In the genomic region with DNA sequence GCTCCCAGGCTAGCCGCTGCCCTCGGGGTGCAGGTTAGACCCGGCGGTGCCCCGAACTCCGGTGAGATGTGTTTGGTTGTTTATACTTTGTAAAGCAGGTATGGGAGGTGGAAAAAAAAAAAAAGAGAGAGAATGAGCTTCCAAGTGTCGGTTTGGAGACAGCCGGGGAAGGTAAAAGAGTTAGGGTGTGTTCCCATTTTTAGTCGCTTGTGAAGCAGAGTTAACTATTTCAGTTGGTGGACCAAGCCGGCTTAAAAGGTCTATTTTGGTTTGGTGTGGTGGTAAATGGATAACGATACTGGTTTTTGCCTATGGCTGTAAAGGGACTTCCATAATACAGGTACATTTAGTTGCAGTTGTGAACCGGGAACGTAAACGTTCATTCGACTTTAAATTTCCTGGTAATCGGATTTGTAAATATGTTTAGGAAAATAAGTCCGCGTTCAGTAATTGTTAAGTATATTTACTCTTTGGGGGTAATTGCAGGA, we compare ENCODE assay signal across 8 mouse cellular contexts. TPM values are rescaled to one million over a fixed set of nuclear protein-coding genes. Genes with fewer than 3 reads are reported as not detected.
DNase-seq lines count a peak whose midpoint lies in the region; ATAC-seq and TF ChIP-seq lines count a peak whose summit lies in the region.

No protein-coding gene starts in this region.

- H3K4me1 ChIP-seq in kidney, adult 2 months (ENCODE audit: control insufficient read depth, insufficient read depth, low read length) = peaks cover 21% of the 10 kb centered on the region
- no peaks in the 10 kb centered on the region for H3K4me1 ChIP-seq in bone marrow, adult 2 months (ENCODE audit: control insufficient read depth, insufficient read depth, low read length)
- H3K4me1 ChIP-seq in hindbrain, embryonic 12.5 days = peaks cover 31% of the 10 kb centered on the region
- peaks cover 3% of the 10 kb centered on the region for H3K4me1 ChIP-seq in midbrain, embryonic 11.5 days (ENCODE audit: control insufficient read depth, insufficient read depth, low read length)

- H3K4me2 ChIP-seq in hindbrain, embryonic 12.5 days (replicated peaks) = peak overlapping the region; percentile 57
- H3K4me2 ChIP-seq in midbrain, embryonic 11.5 days = peak overlapping the region; percentile 59

- no peaks in the 10 kb centered on the region for H3K27me3 ChIP-seq in kidney, adult 2 months (replicated peaks; ENCODE audit: control insufficient read depth, insufficient read depth, low read length)
- H3K27me3 ChIP-seq in hindbrain, embryonic 12.5 days = no peaks in the 10 kb centered on the region
- H3K27me3 ChIP-seq in midbrain, embryonic 11.5 days (ENCODE audit: control insufficient read depth, insufficient read depth, low read length) = no peaks in the 10 kb centered on the region

- H3K4me3 ChIP-seq in kidney, adult 2 months (ENCODE audit: insufficient read depth, low read depth, low read length) = peak overlapping the region; percentile 98
- H3K4me3 ChIP-seq in bone marrow, adult 2 months (replicated peaks; ENCODE audit: control insufficient read depth, low read depth, low read length) = peak overlapping the region; percentile 98
- peak overlapping the region; percentile 94 for H3K4me3 ChIP-seq in hindbrain, embryonic 12.5 days
- peak overlapping the region; percentile 95 for H3K4me3 ChIP-seq in midbrain, embryonic 11.5 days (ENCODE audit: low read depth, low read length)

- no peaks in the 10 kb centered on the region for H3K36me3 ChIP-seq in kidney, adult 2 months (ENCODE audit: control insufficient read depth, insufficient read depth, low read length)
- no peaks in the 10 kb centered on the region for H3K36me3 ChIP-seq in hindbrain, embryonic 12.5 days
- H3K36me3 ChIP-seq in midbrain, embryonic 11.5 days (ENCODE audit: control insufficient read depth, insufficient read depth, low read length) = no peaks in the 10 kb centered on the region

- WGBS in kidney, adult 2 months = under 1% methylated on average over 18 of the region's 18 CpGs
- under 1% methylated on average over 18 of the region's 18 CpGs for WGBS in bone marrow, adult 2 months
- 1% methylated on average over 18 of the region's 18 CpGs for WGBS in hindbrain, embryonic 12.5 days
- WGBS in midbrain, embryonic 11.5 days = 1% methylated on average over 18 of the region's 18 CpGs

- H3K9ac ChIP-seq in hindbrain, embryonic 12.5 days = peak overlapping the region; percentile 98
- peak overlapping the region; percentile 98 for H3K9ac ChIP-seq in midbrain, embryonic 11.5 days (ENCODE audit: low read length)

- intact Hi-C loops in left cerebral cortex, postnatal 14 days (cut with DNase I) = no loop called here

- H3K9me3 ChIP-seq in hindbrain, embryonic 12.5 days (replicated peaks) = no peaks in the 10 kb centered on the region
- H3K9me3 ChIP-seq in midbrain, embryonic 11.5 days (ENCODE audit: control insufficient read depth, low read length) = no peaks in the 10 kb centered on the region

- TF ChIP-seq CTCF in kidney, adult 2 months (conservative IDR thresholded peaks at IDR 0.05; ENCODE audit: insufficient read depth, insufficient read length, low read depth, low read length) = no peak
- no peak for TF ChIP-seq CTCF in bone marrow, adult 2 months (IDR thresholded peaks at IDR 0.05; ENCODE audit: control insufficient read depth, insufficient read depth, low read length)

- no peak for TF ChIP-seq POLR2A in kidney, adult 2 months (IDR thresholded peaks at IDR 0.05; ENCODE audit: low read depth, low read length)
- no peak for TF ChIP-seq POLR2A in bone marrow, adult 2 months (IDR thresholded peaks at IDR 0.05; ENCODE audit: borderline replicate concordance, control insufficient read depth, low read depth, low read length)

- ATAC-seq in hindbrain, embryonic 12.5 days (ENCODE audit: low FRiP score) = no peak
- ATAC-seq in midbrain, embryonic 11.5 days (ENCODE audit: low FRiP score) = no peak

- DNase-seq in kidney, adult 2 months = no peak
- DNase-seq in kidney, postnatal 36 days = no peak
- peak; percentile 87 for DNase-seq in midbrain, embryonic 11.5 days (ENCODE audit: low spot score, missing footprints)
- DNase-seq in ovary, adult 18-20 months (ENCODE audit: low spot score) = no peak
- DNase-seq in frontal cortex, postnatal 25 days (ENCODE audit: low spot score in 2 of 2) = no peak
- no peak for DNase-seq in left cerebral cortex, postnatal 14 days (ENCODE audit: low spot score in 2 of 2)

- peak overlapping the region; percentile 84 for H3K27ac ChIP-seq in kidney, adult 2 months (ENCODE audit: insufficient read depth, low read depth, low read length)
- peak overlapping the region; percentile 98 for H3K27ac ChIP-seq in bone marrow, adult 2 months (ENCODE audit: control insufficient read depth, insufficient read depth, low read depth, low read length, poor library complexity)
- peak overlapping the region; percentile 100 for H3K27ac ChIP-seq in hindbrain, embryonic 12.5 days
- H3K27ac ChIP-seq in midbrain, embryonic 11.5 days (ENCODE audit: low read depth, low read length) = peak overlapping the region; percentile 99

RNA-seq across cellular contexts. Expression of a gene that starts 1.4 kb away (rescaled TPM):
- 18.4 and 23.9 TPM in 2 replicates for polyA plus RNA-seq in kidney, adult 2 months (2012; rRNA removed)
- polyA plus RNA-seq in bone marrow, adult 2 months (2011; ENCODE audit: insufficient read depth, insufficient read length, low replicate concordance, missing spikeins) = 23.4 and 43.4 TPM in 2 replicates
- 83.4 and 89.3 TPM in 2 replicates for polyA plus RNA-seq in hindbrain, embryonic 12.5 days (2016; fragmentation: Nextera tagmentation; extraction: Ambion mirVana)
- polyA plus RNA-seq in midbrain, embryonic 11.5 days (2014; fragmentation: Nextera tagmentation; extraction: Ambion mirVana) = 64.7 and 65.8 TPM in 2 replicates
- 10 to 100 TPM; 95.9 to 97.9 TPM for total RNA-seq in left cerebral cortex, postnatal 14 days (2021)

RNA-seq across cellular contexts. Expression of a gene that starts 55.4 kb away (rescaled TPM):
- polyA plus RNA-seq in kidney, adult 2 months (2012; rRNA removed) = 1.5 and 1.8 TPM in 2 replicates
- polyA plus RNA-seq in bone marrow, adult 2 months (2011; ENCODE audit: insufficient read depth, insufficient read length, low replicate concordance, missing spikeins) = 0.92 TPM in 1 of 2 replicates, not detected in the other
- polyA plus RNA-seq in hindbrain, embryonic 12.5 days (2016; fragmentation: Nextera tagmentation; extraction: Ambion mirVana) = 3.8 and 4.2 TPM in 2 replicates
- polyA plus RNA-seq in midbrain, embryonic 11.5 days (2014; fragmentation: Nextera tagmentation; extraction: Ambion mirVana) = 11.6 and 12.7 TPM in 2 replicates
- 10 to 100 TPM; 17.8 to 20.9 TPM for total RNA-seq in left cerebral cortex, postnatal 14 days (2021)
